Mouse (Mus musculus) lung, postnatal 25 days (tissue): ENCODE measurements around the gene Usp19.

Experiments used
- DNase-seq: peaks from one replicate; pipeline ENCODE4 v3.0.0; 2022; ENCODE audit warnings: low spot score

Usp19 gene

GRCm38 (mm10) chr9:108499231-108499630 is 8.8 kb downstream of the Usp19 start:
- no peak for DNase-seq

- DNase-seq, result no peak
Measured at GRCm38 (mm10) chr9:108499943-108500342, 9.5 kb downstream of the Usp19 start.

GRCm38 (mm10) chr9:108506901-108507300 is 16.5 kb downstream of the Usp19 start:
- no peak for DNase-seq

GRCm38 (mm10) chr9:108507619-108508434 is 17.4 kb downstream of the Usp19 start, which contains the start of gene Qars:
Gene Qars (plus strand): TSS chr9:108507706.
- peak; percentile 97 for DNase-seq

GRCm38 (mm10) chr9:108508776-108509175 is 18.4 kb downstream of the Usp19 start:
- no peak for DNase-seq

- DNase-seq, result peak; percentile 96
Measured at GRCm38 (mm10) chr9:108516380-108517251, 26.2 kb downstream of the Usp19 start, which contains the start of gene Qrich1. Gene Qrich1 (plus strand): TSS chr9:108516806.

- peak; percentile 71 for DNase-seq
Measured at GRCm38 (mm10) chr9:108517253-108517930, 27.0 kb downstream of the Usp19 start.

GRCm38 (mm10) chr9:108517931-108518332 is 27.5 kb downstream of the Usp19 start:
- no peak for DNase-seq

- DNase-seq, result no peak
Measured at GRCm38 (mm10) chr9:108521604-108522003, 31.2 kb downstream of the Usp19 start.

- no peak for DNase-seq
Measured at GRCm38 (mm10) chr9:108523341-108523740, 32.9 kb downstream of the Usp19 start.

GRCm38 (mm10) chr9:108525400-108525799 is 35.0 kb downstream of the Usp19 start:
- DNase-seq, result no peak

- DNase-seq, result no peak
Measured at GRCm38 (mm10) chr9:108530954-108531353, 40.6 kb downstream of the Usp19 start.

- DNase-seq, result no peak
Measured at GRCm38 (mm10) chr9:108531496-108531895, 41.1 kb downstream of the Usp19 start.

- DNase-seq, result no peak
Measured at GRCm38 (mm10) chr9:108540846-108541245, 50.4 kb downstream of the Usp19 start.

- DNase-seq, result no peak
Measured at GRCm38 (mm10) chr9:108545986-108546385, 55.6 kb downstream of the Usp19 start.

- DNase-seq, result no peak
Measured at GRCm38 (mm10) chr9:108546875-108547274, 56.5 kb downstream of the Usp19 start.
